Mouse (Mus musculus) retina, embryonic 14.5 days (tissue): ENCODE data around the gene Gm525.
"Not testable (repeated sequence)": the region's sequence is repeated elsewhere in the genome, so short reads cannot be mapped to it uniquely, and the experiment has no call there.

Experiments
- DNase-seq: peaks from one replicate; pipeline ENCODE4 v3.0.0-alpha.2; 2015; ENCODE audit warnings: low spot score

Gene Gm525

GRCm38 (mm10) chr11:89064312-89064711 lies 9.3 kb upstream of the Gm525 start:
- no peak for DNase-seq

GRCm38 (mm10) chr11:89065297-89065696 lies 8.3 kb upstream of the Gm525 start:
- DNase-seq = no peak

GRCm38 (mm10) chr11:89066126-89066525 lies 7.5 kb upstream of the Gm525 start:
- no peak for DNase-seq

GRCm38 (mm10) chr11:89066750-89067149 lies 6.9 kb upstream of the Gm525 start, which contains the start of gene Dgke:
Gene Dgke, minus strand, starts transcription at chr11:89066850.
- DNase-seq = no peak

GRCm38 (mm10) chr11:89067301-89067822 lies 6.3 kb upstream of the Gm525 start:
- no peak for DNase-seq

DNA sequence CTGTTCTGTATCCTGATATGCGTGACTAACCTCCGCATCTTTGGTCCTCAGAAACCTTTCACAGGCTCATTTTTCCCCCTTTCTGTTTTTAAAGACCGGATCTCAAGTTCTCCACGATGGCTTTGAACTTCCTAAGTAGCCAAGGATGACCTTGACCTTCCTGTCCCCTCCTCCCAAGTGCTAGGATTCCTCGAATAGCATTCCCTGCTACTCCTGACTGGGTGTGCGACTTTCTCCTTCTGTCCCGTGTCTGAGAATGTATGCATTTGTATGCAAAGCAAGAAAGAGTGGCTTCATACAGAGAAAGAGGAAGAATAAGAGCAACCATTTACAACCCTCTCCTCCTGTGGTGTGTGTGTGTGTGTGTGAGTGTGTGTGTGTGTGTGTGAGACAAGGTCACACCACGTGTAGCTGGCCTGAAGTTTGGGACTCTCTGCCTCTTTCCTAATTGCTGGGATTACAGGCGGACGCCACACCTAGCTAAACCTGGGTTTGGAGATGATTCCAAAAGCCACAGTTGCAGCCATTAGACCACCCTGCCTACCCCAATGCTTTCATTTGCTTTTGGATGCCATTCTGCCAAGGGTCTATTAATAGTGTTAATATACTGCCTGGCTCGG lies 5.7 kb upstream of the Gm525 start:
- no peak for DNase-seq

DNA sequence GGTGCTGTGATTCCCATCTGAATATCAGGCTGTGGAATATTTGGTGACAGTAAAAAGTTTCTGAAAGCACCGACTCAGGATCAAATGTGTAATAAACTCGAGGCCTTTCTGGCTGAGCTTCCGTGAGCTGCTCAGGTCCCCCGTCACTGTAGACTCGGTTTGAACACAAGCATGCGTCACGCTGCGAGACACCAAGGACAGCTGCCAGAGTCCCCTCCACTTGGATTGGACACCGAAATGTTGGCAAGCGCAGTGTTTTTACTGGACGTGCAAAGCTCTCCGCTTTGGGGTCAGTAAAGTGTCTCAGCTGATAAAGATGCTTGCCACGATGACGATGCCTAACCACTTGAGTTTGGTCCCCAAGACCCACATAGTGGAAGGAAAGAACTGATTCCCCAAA lies 5.0 kb upstream of the Gm525 start:
- no peak for DNase-seq

DNA sequence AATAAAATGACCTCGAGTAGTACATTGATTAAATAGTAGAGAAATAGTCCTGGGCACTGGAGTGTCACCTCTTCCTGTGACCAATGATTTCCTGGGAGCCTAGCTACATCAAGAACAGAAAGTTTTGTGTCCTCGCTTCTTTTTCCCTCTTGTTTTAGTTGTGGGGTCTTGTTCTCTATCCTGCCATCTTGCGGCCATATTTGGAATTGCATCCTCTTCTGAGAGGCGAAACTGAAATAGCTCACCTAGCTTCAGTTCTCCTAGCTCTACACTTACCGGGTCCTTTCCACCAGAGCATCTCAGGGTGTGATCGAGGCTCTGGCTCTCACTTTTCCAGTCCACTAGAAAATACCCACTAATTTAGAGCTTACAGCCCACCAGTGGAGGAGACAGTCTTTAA lies 4.3 kb upstream of the Gm525 start:
- peak; percentile 77 for DNase-seq

DNA sequence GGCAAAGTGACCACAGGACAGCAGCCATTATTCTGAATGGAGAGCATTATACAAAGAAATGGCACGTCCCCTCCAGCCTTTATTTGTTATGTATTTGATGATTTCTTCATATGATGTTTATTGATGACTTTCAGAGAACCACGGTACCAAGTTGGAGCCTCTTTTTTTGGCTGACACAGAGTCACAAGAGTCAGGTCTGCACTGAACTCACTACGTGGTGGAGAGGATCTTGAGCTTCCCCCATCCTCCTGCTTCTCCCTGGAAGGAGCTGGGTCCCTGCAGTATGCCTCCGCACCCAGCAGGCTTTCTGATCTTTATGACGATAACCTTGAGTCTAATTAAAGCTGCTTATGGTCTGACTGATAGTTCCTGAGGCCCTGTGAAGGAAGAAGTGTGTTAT lies 2.1 kb upstream of the Gm525 start:
- DNase-seq = no peak

- DNase-seq = no peak
These were observed 1.3 kb downstream of the Gm525 start for GRCm38 (mm10) chr11:89074783-89075413.

GRCm38 (mm10) chr11:89076370-89076821 lies 2.8 kb downstream of the Gm525 start:
- peak; percentile 10 for DNase-seq

DNA sequence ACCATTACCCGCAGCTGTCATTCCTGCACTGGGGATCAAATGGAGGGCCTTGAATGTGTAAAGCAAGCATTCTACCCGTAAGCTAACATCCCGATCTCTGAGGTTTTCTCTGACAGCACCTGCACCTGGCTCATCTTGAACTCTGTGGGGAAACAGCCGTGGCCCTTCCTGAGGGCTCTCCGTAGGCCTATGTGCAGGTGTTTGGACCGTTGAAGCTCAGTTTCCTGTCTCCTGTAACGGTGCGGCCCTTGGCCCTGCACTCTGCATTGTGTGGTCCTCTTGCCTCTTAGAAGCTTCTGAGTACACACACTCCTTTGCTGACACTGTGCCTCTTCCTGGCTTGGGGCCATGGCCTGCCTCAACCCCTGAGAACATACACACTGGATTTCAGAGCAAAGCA lies 4.0 kb downstream of the Gm525 start:
- DNase-seq = no peak

DNA sequence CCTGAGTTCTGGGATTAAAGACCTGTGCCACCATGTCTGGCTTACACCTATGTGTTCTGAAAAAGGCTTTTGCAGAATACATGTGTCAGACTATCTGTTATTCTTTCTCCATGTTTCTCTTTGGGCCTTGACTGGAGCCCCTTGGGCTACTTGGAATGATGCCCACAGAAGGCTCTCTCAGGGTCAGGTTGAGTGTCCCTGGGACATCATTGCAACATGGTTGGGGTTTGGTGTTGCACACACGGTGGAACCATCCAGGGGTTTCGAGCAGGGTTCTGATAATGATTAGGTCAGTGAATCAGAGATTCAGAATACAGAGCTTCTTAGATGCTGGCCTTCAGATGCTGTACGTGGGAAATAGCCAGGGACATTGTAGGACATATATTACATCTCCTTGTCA lies 4.7 kb downstream of the Gm525 start:
- DNase-seq = no peak

DNA sequence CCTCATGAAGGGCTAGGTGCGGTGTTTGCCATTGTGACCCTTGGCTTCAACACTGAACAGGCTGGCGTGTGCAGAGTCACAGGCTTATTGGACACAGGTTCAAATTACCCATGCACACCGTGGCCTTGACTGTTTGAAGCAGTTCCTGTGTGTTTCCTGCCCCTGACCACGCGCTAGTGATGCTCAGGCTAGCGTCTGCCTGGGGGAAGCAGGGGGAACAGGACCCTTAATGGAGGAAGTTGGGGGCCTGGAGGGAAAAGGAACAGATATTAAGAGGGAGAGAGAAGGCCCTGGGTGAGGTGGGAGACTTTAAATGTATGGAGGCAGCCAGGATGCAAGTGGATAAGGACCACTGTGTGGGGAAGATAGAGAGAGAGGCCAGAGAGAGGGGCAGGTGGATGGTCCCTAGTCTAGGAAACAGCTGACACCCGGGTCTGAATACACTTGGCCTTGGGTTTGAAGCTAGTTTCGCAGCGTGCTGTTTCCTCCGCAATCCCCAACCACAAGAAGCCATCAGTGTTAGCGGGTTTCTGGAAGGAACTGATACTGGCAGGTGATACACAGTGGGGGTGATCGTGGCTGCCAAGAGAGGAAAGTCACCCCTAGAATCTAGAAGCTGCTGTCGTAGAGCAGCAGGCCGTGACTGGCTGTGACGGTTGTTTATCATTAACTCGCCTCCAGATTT lies 5.5 kb downstream of the Gm525 start:
- no peak for DNase-seq

- DNase-seq = not testable (repeated sequence)
These were observed 8.3 kb downstream of the Gm525 start for GRCm38 (mm10) chr11:89081906-89082305.

DNA sequence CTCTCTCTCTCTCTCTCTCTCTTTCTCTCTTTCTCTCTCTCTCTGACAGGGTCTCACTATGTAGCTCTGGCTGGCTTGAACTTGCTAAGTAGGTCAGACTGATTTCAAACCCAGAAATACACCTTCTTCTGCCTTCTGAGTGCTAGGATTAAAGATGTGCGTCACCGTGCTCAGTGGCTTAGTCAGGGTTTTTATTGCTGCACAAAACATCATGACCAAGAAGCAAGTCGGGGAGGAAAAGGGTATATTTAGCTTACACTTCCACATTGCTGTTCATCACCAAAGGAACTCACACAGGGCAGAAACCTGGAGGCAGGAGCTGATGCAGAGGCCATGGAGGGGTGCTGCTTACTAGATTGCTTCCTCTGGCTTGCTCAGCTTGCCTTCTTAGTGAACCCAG lies 9.1 kb downstream of the Gm525 start:
- DNase-seq = not testable (repeated sequence)

DNA sequence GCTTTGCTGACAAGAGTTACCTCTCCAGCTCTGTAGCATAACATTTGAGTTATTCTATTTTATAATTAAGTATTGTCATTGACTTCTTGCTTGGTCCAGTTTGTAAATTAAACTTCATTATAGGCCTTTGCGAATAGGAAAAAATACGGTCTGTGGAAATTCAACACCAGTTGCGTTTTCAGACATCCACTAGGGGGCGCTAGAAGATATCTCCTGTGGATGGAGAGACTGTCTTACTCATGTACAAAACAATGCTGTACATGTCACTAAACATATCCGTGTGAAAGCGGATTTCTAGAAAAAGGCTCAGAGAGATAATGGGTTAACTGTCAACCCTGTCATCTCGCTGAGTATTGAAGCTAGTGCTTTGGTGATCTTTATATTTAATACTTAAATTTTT lies 11.0 kb downstream of the Gm525 start:
- peak; percentile 68 for DNase-seq

GRCm38 (mm10) chr11:89086208-89086809 lies 12.7 kb downstream of the Gm525 start:
- no peak for DNase-seq

- no peak for DNase-seq
These were observed 15.1 kb downstream of the Gm525 start for GRCm38 (mm10) chr11:89088754-89089153.

GRCm38 (mm10) chr11:89090359-89090758 lies 16.7 kb downstream of the Gm525 start:
- DNase-seq = not testable (repeated sequence)

DNA sequence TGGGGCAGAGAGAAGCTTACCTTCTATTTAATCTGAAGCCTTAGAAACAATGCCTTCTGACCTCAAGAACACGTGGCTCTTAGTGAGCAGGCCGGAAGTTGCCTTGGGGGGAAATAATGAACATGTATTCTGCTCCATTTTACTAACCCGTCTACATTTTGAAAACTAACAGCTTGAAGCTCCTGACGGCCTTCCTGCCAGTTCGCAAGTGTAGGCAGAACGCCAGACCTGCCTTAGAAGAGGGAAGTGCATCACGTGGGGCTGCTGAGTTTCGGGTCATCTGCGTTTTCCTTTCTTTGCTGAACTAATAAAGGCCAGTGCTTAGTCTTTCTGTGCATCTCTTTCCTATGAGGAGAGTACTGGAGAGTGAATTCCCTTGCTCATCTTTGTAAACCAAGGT lies 19.1 kb downstream of the Gm525 start:
- no peak for DNase-seq

GRCm38 (mm10) chr11:89095306-89095705 lies 21.7 kb downstream of the Gm525 start:
- DNase-seq = no peak

GRCm38 (mm10) chr11:89097292-89097691 lies 23.7 kb downstream of the Gm525 start:
- not testable (repeated sequence) for DNase-seq
